In genomic region chr19:45081841-45082550, GRCm38 (mm10) we compare ENCODE assay signal across 8 mouse cellular contexts. TPM values are rescaled to one million over a fixed set of nuclear protein-coding genes. Genes with fewer than 3 reads are reported as not detected.
A peak's percentile ranks its signal among the peaks of the same experiment; 100 is the strongest.
DNase-seq lines count a peak whose midpoint lies in the region; ATAC-seq lines count a peak whose summit lies in the region.

No protein-coding gene starts in this region.

- ATAC-seq in intestine, embryonic 14.5 days (replicated peaks; ENCODE audit: low FRiP score, low TSS enrichment, low read depth), result no peak
- ATAC-seq in intestine, embryonic 15.5 days, result no peak

- H3K4me3 ChIP-seq in intestine, embryonic 14.5 days (ENCODE audit: low read depth, low read length), result no peak overlapping the region
- no peak overlapping the region for H3K4me3 ChIP-seq in intestine, embryonic 15.5 days (replicated peaks)

- H3K36me3 ChIP-seq in intestine, embryonic 14.5 days (ENCODE audit: control insufficient read depth, insufficient read depth, low read length), result no peaks in the 10 kb centered on the region
- no peaks in the 10 kb centered on the region for H3K36me3 ChIP-seq in intestine, embryonic 15.5 days

- H3K9ac ChIP-seq in intestine, embryonic 14.5 days (ENCODE audit: low read length), result no peak overlapping the region
- no peak overlapping the region for H3K9ac ChIP-seq in intestine, embryonic 15.5 days

- peak; percentile 77 for DNase-seq in intestine, embryonic 14.5 days (ENCODE audit: low spot score)
- DNase-seq in urinary bladder, postnatal 25 days (ENCODE audit: low spot score), result peak; percentile 44
- no peak for DNase-seq in urinary bladder, adult 18-20 months (ENCODE audit: low spot score in 2 of 2)
- DNase-seq in cerebellum, adult 8-10 months, result peak; percentile 40
- peak; percentile 58 for DNase-seq in kidney, postnatal 14 days
- DNase-seq in retina, postnatal 1 day, result peak; percentile 80
- DNase-seq in ovary, postnatal 10 days (ENCODE audit: low spot score), result no peak

- H3K4me2 ChIP-seq in intestine, embryonic 14.5 days (ENCODE audit: low read length), result no peak overlapping the region
- no peak overlapping the region for H3K4me2 ChIP-seq in intestine, embryonic 15.5 days (replicated peaks)

- peaks cover 25% of the 10 kb centered on the region for H3K4me1 ChIP-seq in intestine, embryonic 14.5 days (replicated peaks; ENCODE audit: control insufficient read depth, insufficient read depth, low read length)
- H3K4me1 ChIP-seq in intestine, embryonic 15.5 days (replicated peaks), result peaks cover 21% of the 10 kb centered on the region

- peaks cover 70% of the 10 kb centered on the region for H3K27me3 ChIP-seq in intestine, embryonic 14.5 days (replicated peaks; ENCODE audit: control insufficient read depth, insufficient read depth, low read length)
- peaks cover 85% of the 10 kb centered on the region for H3K27me3 ChIP-seq in intestine, embryonic 15.5 days (replicated peaks)

- H3K9me3 ChIP-seq in intestine, embryonic 14.5 days (ENCODE audit: control insufficient read depth, low read length), result no peaks in the 10 kb centered on the region
- H3K9me3 ChIP-seq in intestine, embryonic 15.5 days, result no peaks in the 10 kb centered on the region

- 24% methylated on average over 11 of the region's 11 CpGs for WGBS in intestine, embryonic 14.5 days
- 19% methylated on average over 11 of the region's 11 CpGs for WGBS in intestine, embryonic 15.5 days

- H3K27ac ChIP-seq in intestine, embryonic 14.5 days (ENCODE audit: low read depth), result no peak overlapping the region
- H3K27ac ChIP-seq in intestine, embryonic 15.5 days, result no peak overlapping the region

RNA-seq across cellular contexts. Expression of gene Kazald1, which starts 7.0 kb away (rescaled TPM):
- 0.69 and 1.8 TPM in 2 replicates for polyA plus RNA-seq in intestine, embryonic 14.5 days (2014; fragmentation: Nextera tagmentation; extraction: Ambion mirVana)
- 1.5 and 1.8 TPM in 2 replicates for polyA plus RNA-seq in intestine, embryonic 15.5 days (2015; fragmentation: Nextera tagmentation; extraction: Ambion mirVana)

RNA-seq across cellular contexts. Expression of gene Sfxn3, which starts 34.7 kb away (rescaled TPM):
- 23.4 and 24.5 TPM in 2 replicates for polyA plus RNA-seq in intestine, embryonic 14.5 days (2014; fragmentation: Nextera tagmentation; extraction: Ambion mirVana)
- polyA plus RNA-seq in intestine, embryonic 15.5 days (2015; fragmentation: Nextera tagmentation; extraction: Ambion mirVana), result 19.0 and 19.4 TPM in 2 replicates

RNA-seq across cellular contexts. Expression of gene Pdzd7, which starts 36.5 kb away (rescaled TPM):
- 0.42 and 0.55 TPM in 2 replicates for polyA plus RNA-seq in intestine, embryonic 14.5 days (2014; fragmentation: Nextera tagmentation; extraction: Ambion mirVana)
- 0.40 and 0.43 TPM in 2 replicates for polyA plus RNA-seq in intestine, embryonic 15.5 days (2015; fragmentation: Nextera tagmentation; extraction: Ambion mirVana)

Comparison
In these comparisons a context has a peak if more than half of its experiments do, and no peak if none do; other contexts are left out.
1. DNase-seq: peak in intestine, embryonic 14.5 days (single experiment), urinary bladder, postnatal 25 days (single experiment), cerebellum, adult 8-10 months (single experiment), kidney, postnatal 14 days (single experiment) and retina, postnatal 1 day (single experiment); none in urinary bladder, adult 18-20 months (0 of 2) and ovary, postnatal 10 days (single experiment).